Mouse (Mus musculus): ENCODE measurements around the gene Exd2. TPM values are rescaled to one million over a fixed set of nuclear protein-coding genes. Genes with fewer than 3 reads are reported as not detected.
A peak's percentile ranks its signal among the peaks of the same experiment; 100 is the strongest.
"Not testable (repeated sequence)": the region's sequence is repeated elsewhere in the genome, so short reads cannot be mapped to it uniquely, and the experiment has no call there.

Exd2 gene
- polyA plus RNA-seq, 1 experiment from 2014 or later = 52.6 TPM

GRCm38 (mm10) chr12:80453506-80453905 is 9.4 kb upstream of the Exd2 start:
- Histone ChIP-seq H3K4me3 (no peak overlapping the region), H3K9ac (no peak overlapping the region), H3K9me3 (no peaks in the 10 kb centered on the region), H3K4me1 (no peaks in the 10 kb centered on the region), H3K4me2 (replicated peaks) (no peak overlapping the region), H3K36me3 (no peaks in the 10 kb centered on the region), H3K27ac (no peak overlapping the region), H3K27me3 (replicated peaks) (no peaks in the 10 kb centered on the region)
- no peak for ATAC-seq (ENCODE audit: low FRiP score, low read depth)
- WGBS = 90% methylated on average over 1 of the region's 1 CpGs

DNA sequence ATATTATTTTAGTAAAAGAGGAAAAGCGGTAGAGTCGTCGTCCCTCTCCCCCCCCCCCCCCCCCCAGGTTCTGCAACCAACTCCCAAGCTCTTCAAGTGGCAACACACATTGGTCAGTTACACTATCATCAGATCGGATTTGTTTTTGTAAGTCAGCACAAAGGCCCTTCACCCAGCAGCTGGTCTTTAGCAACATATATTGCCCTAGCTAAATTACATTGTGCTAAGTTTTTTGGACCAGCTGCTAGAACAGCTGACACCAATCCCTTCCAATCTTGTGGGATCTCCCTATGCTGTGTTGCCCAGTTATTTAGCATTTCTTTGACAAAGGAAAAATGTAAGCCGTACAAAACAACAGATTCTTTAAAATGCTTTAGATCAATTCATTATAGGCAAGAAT is 4.9 kb upstream of the Exd2 start:
- H3K27ac ChIP-seq = no peak overlapping the region
- H3K4me1 ChIP-seq = no peaks in the 10 kb centered on the region
- no peak for ATAC-seq (ENCODE audit: low FRiP score, low read depth)
- no peaks in the 10 kb centered on the region for H3K9me3 ChIP-seq
- H3K36me3 ChIP-seq = no peaks in the 10 kb centered on the region
- no peaks in the 10 kb centered on the region for H3K27me3 ChIP-seq (replicated peaks)
- H3K9ac ChIP-seq = no peak overlapping the region
- WGBS = 80% methylated on average over 5 of the region's 5 CpGs
- no peak overlapping the region for H3K4me3 ChIP-seq
- H3K4me2 ChIP-seq (replicated peaks) = no peak overlapping the region

- not testable (repeated sequence) for ATAC-seq (ENCODE audit: low FRiP score, low read depth); H3K9ac ChIP-seq
- WGBS = 11% methylated on average over 10 of the region's 10 CpGs
Measured at GRCm38 (mm10) chr12:80462292-80462896, 501 bp upstream of the Exd2 start.

GRCm38 (mm10) chr12:80463666-80464269 is 873 bp downstream of the Exd2 start:
- Histone ChIP-seq H3K9me3 (no peaks in the 10 kb centered on the region), H3K27me3 (replicated peaks) (no peaks in the 10 kb centered on the region), H3K9ac (peak overlapping the region; percentile 73), H3K4me1 (peaks cover 4% of the 10 kb centered on the region; the same call in 1 of the 2 replicates), H3K36me3 (no peaks in the 10 kb centered on the region), H3K27ac (0 out of 2 replicates have a peak overlapping the region, but pooled peaks have one; percentile 50), H3K4me3 (peak overlapping the region; percentile 82), H3K4me2 (replicated peaks) (peak overlapping the region; percentile 92)
- 10% methylated on average over 17 of the region's 17 CpGs for WGBS
- ATAC-seq (ENCODE audit: low FRiP score, low read depth) = no peak

More at GRCm38 (mm10) chr12:80462292-80462896, 501 bp upstream of the Exd2 start:
- not testable (repeated sequence) for H3K4me1 ChIP-seq; H3K27me3 ChIP-seq (replicated peaks); H3K36me3 ChIP-seq; H3K27ac ChIP-seq; H3K9me3 ChIP-seq
- Histone ChIP-seq H3K4me3 (peak overlapping the region; percentile 82), H3K4me2 (replicated peaks) (peak overlapping the region; percentile 92)

GRCm38 (mm10) chr12:80470206-80470605 is 7.3 kb downstream of the Exd2 start:
- Histone ChIP-seq H3K4me1 (no peaks in the 10 kb centered on the region), H3K27ac (no peak overlapping the region), H3K36me3 (no peaks in the 10 kb centered on the region), H3K9me3 (no peaks in the 10 kb centered on the region), H3K4me2 (replicated peaks) (no peak overlapping the region), H3K27me3 (replicated peaks) (no peaks in the 10 kb centered on the region), H3K9ac (no peak overlapping the region), H3K4me3 (no peak overlapping the region)
- 92% methylated on average over 2 of the region's 2 CpGs for WGBS
- ATAC-seq (ENCODE audit: low FRiP score, low read depth) = no peak

- Histone ChIP-seq H3K4me2 (replicated peaks) (no peak overlapping the region), H3K9me3 (no peaks in the 10 kb centered on the region), H3K4me1 (no peaks in the 10 kb centered on the region), H3K27me3 (replicated peaks) (no peaks in the 10 kb centered on the region), H3K36me3 (0 out of 2 replicates have a peak, but pooled peaks cover 2% of the 10 kb centered on the region), H3K9ac (no peak overlapping the region), H3K27ac (no peak overlapping the region), H3K4me3 (no peak overlapping the region)
- no peak for ATAC-seq (ENCODE audit: low FRiP score, low read depth)
- WGBS = 84% methylated on average over 4 of the region's 4 CpGs
Measured at GRCm38 (mm10) chr12:80471926-80472325, 9.0 kb downstream of the Exd2 start.

DNA sequence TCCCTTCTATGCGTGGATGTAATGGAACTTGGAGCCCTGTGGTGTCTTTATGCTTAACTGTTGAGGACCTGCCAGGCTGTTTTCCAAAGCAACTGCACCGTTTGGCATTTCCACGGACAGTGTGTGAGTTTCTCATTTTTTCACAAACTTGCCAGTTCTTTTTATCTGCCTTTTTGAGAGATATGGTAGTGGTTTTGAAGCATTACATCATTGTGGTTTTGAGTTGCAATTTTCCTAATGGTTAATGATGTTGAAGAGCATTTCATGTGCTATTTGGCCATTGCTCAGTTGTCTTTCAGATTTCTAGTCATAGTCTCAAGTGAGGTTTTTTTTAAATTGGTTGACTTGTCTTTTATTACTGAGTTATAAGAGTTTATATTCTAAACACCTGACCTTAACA is 10.8 kb downstream of the Exd2 start:
- Histone ChIP-seq H3K4me1 (no peaks in the 10 kb centered on the region), H3K27ac (no peak overlapping the region), H3K9me3 (no peaks in the 10 kb centered on the region), H3K27me3 (replicated peaks) (no peaks in the 10 kb centered on the region), H3K36me3 (0 out of 2 replicates have a peak, but pooled peaks cover 2% of the 10 kb centered on the region), H3K4me3 (no peak overlapping the region), H3K4me2 (replicated peaks) (no peak overlapping the region), H3K9ac (no peak overlapping the region)
- 89% methylated on average over 3 of the region's 3 CpGs for WGBS
- no peak for ATAC-seq (ENCODE audit: low FRiP score, low read depth)

DNA sequence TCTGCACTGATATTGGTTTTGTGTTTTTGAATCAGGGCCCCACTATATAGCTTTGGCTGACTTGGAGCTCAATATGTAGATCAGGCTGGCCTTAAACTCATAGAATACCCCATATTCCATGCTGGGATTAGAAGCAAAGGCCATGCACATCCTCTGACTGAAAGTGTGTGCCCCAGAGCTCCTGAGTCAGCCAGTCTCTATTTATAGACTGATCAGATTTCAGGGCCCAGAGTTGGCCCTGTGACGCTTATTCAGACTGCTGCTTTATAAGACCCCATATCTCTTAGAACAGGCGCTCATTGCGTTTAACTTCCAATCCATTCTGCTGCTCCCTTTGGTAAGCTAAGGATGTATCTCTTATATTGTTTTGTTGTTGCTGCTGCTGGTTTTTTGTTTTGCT is 17.1 kb downstream of the Exd2 start:
- 83% methylated on average over 3 of the region's 3 CpGs for WGBS
- H3K4me2 ChIP-seq (replicated peaks) = no peak overlapping the region
- peaks cover 23% of the 10 kb centered on the region for H3K36me3 ChIP-seq
- no peak overlapping the region for H3K27ac ChIP-seq
- no peaks in the 10 kb centered on the region for H3K27me3 ChIP-seq (replicated peaks)
- no peaks in the 10 kb centered on the region for H3K9me3 ChIP-seq
- no peaks in the 10 kb centered on the region for H3K4me1 ChIP-seq
- no peak overlapping the region for H3K4me3 ChIP-seq
- no peak for ATAC-seq (ENCODE audit: low FRiP score, low read depth)
- H3K9ac ChIP-seq = no peak overlapping the region

DNA sequence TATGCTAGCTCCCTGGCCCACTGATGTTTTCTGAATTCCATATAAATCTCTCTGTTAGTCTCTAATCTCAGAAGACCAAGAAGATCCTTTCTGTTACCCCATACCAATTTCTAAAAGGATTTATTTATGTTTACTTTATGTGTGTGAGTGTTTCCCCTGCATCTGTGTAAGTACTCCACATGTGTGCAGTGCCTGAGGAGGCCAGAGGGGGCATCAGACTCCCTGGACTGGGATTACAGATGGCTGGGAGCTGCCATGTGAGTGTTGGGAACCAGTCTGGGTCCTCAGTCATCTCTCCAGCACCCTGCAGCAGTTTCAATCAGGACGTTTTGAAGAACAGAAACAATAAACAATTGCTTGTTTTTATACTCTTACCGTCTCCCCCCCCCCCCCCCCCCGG is 20.5 kb downstream of the Exd2 start:
- WGBS = 68% methylated on average over 3 of the region's 3 CpGs
- Histone ChIP-seq H3K36me3 (peaks cover 28% of the 10 kb centered on the region), H3K4me2 (replicated peaks) (no peak overlapping the region), H3K4me1 (no peaks in the 10 kb centered on the region), H3K9ac (no peak overlapping the region), H3K9me3 (no peaks in the 10 kb centered on the region), H3K27ac (no peak overlapping the region), H3K27me3 (replicated peaks) (no peaks in the 10 kb centered on the region), H3K4me3 (no peak overlapping the region)
- no peak for ATAC-seq (ENCODE audit: low FRiP score, low read depth)

DNA sequence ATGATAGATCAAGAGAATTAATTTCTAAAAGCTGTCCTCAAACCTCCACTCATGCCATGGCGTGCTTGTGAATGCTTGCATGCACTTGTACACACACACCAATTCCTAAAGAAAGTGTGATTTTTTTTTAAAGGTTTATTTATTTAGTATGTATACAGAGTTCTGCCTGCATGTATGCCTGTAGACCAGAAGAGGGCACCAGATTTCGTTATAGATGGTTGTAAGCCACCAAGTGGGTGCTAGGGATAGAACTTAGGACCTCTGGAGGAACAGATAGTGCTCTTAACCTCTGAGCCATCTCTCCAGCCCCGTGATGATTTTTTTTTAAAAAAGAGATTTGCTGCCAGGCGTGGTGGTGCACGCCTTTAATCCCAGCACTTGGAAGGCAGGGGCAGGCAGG is 30.4 kb downstream of the Exd2 start:
- H3K27ac ChIP-seq = no peak overlapping the region
- H3K4me2 ChIP-seq (replicated peaks) = no peak overlapping the region
- peaks cover 48% of the 10 kb centered on the region for H3K36me3 ChIP-seq
- H3K9me3 ChIP-seq = no peaks in the 10 kb centered on the region
- no peak overlapping the region for H3K9ac ChIP-seq
- 96% methylated on average over 5 of the region's 5 CpGs for WGBS
- no peak for ATAC-seq (ENCODE audit: low FRiP score, low read depth)
- H3K4me1 ChIP-seq = no peaks in the 10 kb centered on the region
- no peak overlapping the region for H3K4me3 ChIP-seq
- no peaks in the 10 kb centered on the region for H3K27me3 ChIP-seq (replicated peaks)

DNA sequence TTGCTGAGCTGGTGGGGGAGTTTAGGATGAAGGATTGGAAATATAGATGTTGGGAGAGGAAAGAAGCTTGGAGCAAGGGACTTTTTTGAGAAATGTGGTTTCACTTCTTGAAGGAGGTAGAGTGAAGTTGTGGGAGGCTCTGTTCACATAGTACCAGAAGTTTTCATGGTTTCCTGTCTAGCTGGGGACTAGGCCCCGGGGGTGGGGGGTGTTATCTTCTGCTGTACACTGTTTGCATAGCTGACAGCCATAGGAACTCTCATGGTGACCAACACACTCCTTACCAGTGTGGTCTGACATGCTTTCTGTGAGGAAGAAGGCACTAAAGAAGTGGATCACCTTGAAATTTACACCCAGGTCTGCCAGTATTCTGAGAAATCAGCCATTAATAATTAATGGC is 32.8 kb downstream of the Exd2 start:
- ATAC-seq (ENCODE audit: low FRiP score, low read depth) = no peak
- Histone ChIP-seq H3K9me3 (no peaks in the 10 kb centered on the region), H3K27me3 (replicated peaks) (no peaks in the 10 kb centered on the region), H3K27ac (no peak overlapping the region), H3K9ac (no peak overlapping the region), H3K4me3 (no peak overlapping the region), H3K4me1 (no peaks in the 10 kb centered on the region), H3K4me2 (replicated peaks) (no peak overlapping the region), H3K36me3 (peaks cover 30% of the 10 kb centered on the region)
- 95% methylated on average over 1 of the region's 1 CpGs for WGBS

- no peak for ATAC-seq (ENCODE audit: low FRiP score, low read depth)
- H3K9ac ChIP-seq = no peak overlapping the region
- H3K4me3 ChIP-seq = no peak overlapping the region
- no peaks in the 10 kb centered on the region for H3K27me3 ChIP-seq (replicated peaks)
- no peak overlapping the region for H3K27ac ChIP-seq
- no peaks in the 10 kb centered on the region for H3K4me1 ChIP-seq
- H3K9me3 ChIP-seq = no peaks in the 10 kb centered on the region
- 63% methylated on average over 4 of the region's 4 CpGs for WGBS
- H3K4me2 ChIP-seq (replicated peaks) = no peak overlapping the region
- peaks cover 7% of the 10 kb centered on the region for H3K36me3 ChIP-seq
Measured at GRCm38 (mm10) chr12:80498356-80498755, 35.5 kb downstream of the Exd2 start.

- Histone ChIP-seq H3K4me1 (no peaks in the 10 kb centered on the region), H3K36me3 (peaks cover 3% of the 10 kb centered on the region; the same call in 1 of the 2 replicates), H3K4me2 (replicated peaks) (no peak overlapping the region), H3K9ac (no peak overlapping the region), H3K4me3 (no peak overlapping the region), H3K27me3 (replicated peaks) (no peaks in the 10 kb centered on the region), H3K9me3 (no peaks in the 10 kb centered on the region), H3K27ac (no peak overlapping the region)
- WGBS = 36% methylated on average over 1 of the region's 1 CpGs
- ATAC-seq (ENCODE audit: low FRiP score, low read depth) = no peak
Measured at GRCm38 (mm10) chr12:80500506-80500905, 37.6 kb downstream of the Exd2 start.
